Mouse (Mus musculus) activated CD4-positive, CD25-positive, alpha-beta regulatory T cell, adult 9 weeks (primary cell): ENCODE data around the gene Appbp2. TPM values are rescaled to one million over a fixed set of nuclear protein-coding genes. Genes with fewer than 3 reads are reported as not detected.

Source experiments
- polyA plus RNA-seq: library from polyadenylated mRNA; unstranded; fragments of 100-300 nt; shearing (Covaris generic); gene quantifications from one replicate; pipeline ENCODE4 v1.2.1, GENCODE M21; 2017

Gene Appbp2
- 13.8 TPM for polyA plus RNA-seq

DNA sequence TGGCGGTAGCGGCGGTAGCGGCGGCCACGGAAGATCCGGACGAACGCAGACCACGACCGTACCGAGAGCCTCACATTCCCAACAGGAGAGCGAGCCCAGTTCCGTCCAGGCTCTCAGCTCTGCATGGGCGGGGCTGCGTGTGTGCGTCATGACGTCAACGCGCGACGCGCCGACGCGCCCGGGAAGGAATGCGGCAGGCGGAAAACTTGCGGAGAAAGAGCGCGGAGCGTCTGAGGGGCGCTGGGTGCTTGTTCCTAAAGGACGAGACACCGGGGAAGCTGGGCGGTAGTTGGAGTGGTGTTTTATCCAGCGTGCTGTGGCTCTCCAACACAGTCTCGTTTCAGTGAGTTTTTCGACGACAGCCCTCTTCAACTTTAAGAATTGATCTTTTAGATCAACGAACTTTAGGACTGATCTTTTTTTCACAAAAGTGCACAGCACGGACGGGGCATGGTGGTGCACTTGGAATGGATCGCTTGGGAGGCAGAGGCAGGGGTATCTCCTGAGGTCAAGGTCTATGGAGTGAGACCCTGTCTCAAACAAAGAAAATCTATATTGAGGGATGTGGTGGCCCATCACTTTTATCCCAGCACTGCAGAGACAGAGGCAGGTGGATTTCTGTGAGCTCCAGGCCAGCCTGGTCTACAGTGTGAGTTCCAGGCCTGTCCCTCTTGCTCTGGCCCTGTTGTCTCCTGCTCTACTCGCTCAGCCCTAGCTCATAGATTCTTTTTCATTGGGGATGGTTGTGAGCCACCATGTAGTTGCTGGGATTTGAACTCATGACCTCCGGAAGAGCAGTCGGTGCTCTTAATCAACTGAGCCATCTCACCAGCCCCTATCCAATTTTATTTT lies at the start of gene Appbp2:
Appbp2 (minus strand) TSS at position 141 of the 852 bp plus-strand sequence.

DNA sequence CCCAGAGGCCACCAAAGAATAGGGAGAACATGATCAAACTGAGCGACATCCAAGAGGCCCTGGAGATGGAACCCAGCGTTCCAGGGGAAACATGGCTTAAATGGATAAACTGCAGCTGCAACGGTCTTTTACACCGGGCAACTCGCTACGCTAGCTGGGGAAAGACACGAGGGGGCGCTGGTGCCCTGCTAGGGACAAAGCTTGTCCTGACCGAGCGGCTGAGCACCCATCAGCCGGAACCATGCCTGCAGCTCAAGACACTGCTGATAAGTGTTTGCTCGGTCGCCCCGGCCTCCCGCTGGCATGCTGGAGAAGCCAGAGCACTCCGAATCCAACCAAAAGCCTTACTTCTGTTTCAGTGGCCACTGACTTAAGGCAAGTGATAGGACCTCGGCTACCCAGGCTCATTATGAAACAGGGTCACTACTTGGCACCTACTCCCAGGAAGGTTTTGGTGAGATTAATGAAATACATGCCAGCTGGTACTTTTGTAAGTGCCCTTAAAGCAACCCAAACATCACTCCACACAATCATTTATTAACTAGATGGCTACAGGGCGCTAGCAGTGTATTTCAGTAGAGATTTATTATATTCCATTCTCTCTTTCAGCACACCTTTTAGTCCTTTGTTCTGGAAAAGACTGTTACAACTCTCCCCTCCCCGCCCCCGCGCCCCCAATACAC lies 64.7 kb downstream of the Appbp2 start, which contains the start of gene 1700125H20Rik:
1700125H20Rik (plus strand) TSS at position 347 of the 683 bp plus-strand sequence.

DNA sequence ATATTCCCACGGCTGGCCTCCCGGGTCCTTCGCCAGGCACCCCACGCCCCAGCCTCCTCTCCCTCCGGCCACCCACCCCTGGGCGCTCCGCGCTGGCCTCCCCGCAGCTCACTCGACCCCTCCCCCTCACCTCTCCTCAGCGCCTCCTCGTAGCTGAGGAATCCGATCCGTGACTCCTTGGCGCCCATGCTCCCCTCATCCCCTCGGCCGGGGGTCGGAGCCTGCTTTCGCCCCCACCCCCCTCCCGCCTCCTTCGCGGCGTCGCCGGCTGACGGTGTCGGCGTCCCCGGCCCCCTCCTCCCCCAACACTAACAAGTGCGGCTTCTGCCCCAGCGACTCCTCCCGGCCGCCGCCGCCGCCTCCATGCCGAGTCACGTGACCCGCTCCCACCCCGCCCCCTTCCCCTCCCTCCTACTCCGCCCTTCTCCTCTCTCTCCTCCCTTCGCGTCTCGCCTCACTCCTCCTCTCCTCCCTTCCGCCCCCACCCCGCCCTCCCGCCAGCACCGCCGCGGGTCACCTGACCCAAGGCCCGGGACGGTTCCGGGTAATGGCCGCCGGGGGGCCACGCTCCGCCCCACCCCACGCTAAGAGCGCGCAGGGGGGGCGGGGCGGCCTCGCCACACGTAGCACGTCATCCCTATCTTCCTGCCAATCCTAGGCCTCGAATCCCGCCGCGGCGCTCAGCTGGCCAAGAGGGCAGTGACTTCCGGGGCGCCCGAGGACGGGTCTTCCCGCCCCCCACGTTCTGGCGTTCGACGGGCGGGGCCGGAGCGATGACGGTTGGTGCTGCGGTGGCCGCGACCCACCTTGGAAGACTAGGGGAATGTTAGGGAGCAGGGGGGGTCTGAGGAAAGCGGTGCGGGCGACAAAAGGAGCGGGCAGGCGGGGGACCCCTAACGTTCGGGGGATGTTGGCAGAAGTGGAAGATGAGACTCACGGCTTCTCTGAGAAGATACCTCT lies 95.1 kb downstream of the Appbp2 start, which contains the start of gene Usp32:
Usp32 (minus strand) TSS at position 581 of the 960 bp plus-strand sequence.

Other genes with a start within 250 kb of the Appbp2 start
- gene Usp32, start 95.0 kb downstream of the Appbp2 start, polyA plus RNA-seq = 20.1 TPM
- gene 1700125H20Rik, start 64.7 kb downstream of the Appbp2 start, polyA plus RNA-seq = not detected
- gene Ppm1d, start 76.1 kb upstream of the Appbp2 start, polyA plus RNA-seq = 2.7 TPM
- gene Bcas3, start 118.0 kb upstream of the Appbp2 start, polyA plus RNA-seq = 65.4 TPM